Mouse (Mus musculus) bone marrow, adult 2 months (tissue): ENCODE results near the gene Sap30bp. TPM values are rescaled to one million over a fixed set of nuclear protein-coding genes. Genes with fewer than 3 reads are reported as not detected.

Experiments
- H3K27ac ChIP-seq: fragments of 200-500 bp; 2 replicates; pipeline ENCODE4 v1.5.1; 2012; ENCODE audit warnings: low read depth, mild to moderate bottlenecking, control low read depth, inconsistent platforms, low read length; ENCODE audit not compliant: control insufficient read depth, poor library complexity, insufficient read depth
- H3K4me1 ChIP-seq: fragments of 200-500 bp; 2 replicates; pipeline ENCODE4 v1.6.1; 2011; ENCODE audit warnings: low read length; ENCODE audit not compliant: control insufficient read depth, insufficient read depth
- H3K4me3 ChIP-seq: fragments of 200-500 bp; replicated peaks from 2 replicates; pipeline ENCODE3; 2011; ENCODE audit warnings: mild to moderate bottlenecking, low read depth, low read length, control low read depth; ENCODE audit not compliant: control insufficient read depth
- CTCF ChIP-seq: fragments of 200-500 bp; IDR thresholded peaks from 2 replicates; pipeline ENCODE4 v1.5.1; 2011; ENCODE audit warnings: low read length, control low read depth; ENCODE audit not compliant: control insufficient read depth, insufficient read depth
- POLR2A ChIP-seq: fragments of 200-500 bp; IDR thresholded peaks from 2 replicates; pipeline ENCODE4 v1.6.1; 2011; ENCODE audit warnings: low read depth, mild to moderate bottlenecking, control low read depth, low read length, borderline replicate concordance; ENCODE audit not compliant: control insufficient read depth
- WGBS: fragments of 180-500 bp; shearing (Covaris S2); methylation state at CpG from one replicate; pipeline ENCODE4 v1.1.7; 2018; 5-methylcytosine and 5-hydroxymethylcytosine counted together
- polyA plus RNA-seq: library from polyadenylated mRNA; stranded (reverse); fragments of >200 nt; gene quantifications from 2 replicates; pipeline ENCODE4 v1.2.4, GENCODE M21; 2011; ENCODE audit warnings: low replicate concordance; ENCODE audit not compliant: missing spikeins, insufficient read depth, insufficient read length

Gene Sap30bp
- polyA plus RNA-seq, 1 experiment, result 21.7 TPM

DNA sequence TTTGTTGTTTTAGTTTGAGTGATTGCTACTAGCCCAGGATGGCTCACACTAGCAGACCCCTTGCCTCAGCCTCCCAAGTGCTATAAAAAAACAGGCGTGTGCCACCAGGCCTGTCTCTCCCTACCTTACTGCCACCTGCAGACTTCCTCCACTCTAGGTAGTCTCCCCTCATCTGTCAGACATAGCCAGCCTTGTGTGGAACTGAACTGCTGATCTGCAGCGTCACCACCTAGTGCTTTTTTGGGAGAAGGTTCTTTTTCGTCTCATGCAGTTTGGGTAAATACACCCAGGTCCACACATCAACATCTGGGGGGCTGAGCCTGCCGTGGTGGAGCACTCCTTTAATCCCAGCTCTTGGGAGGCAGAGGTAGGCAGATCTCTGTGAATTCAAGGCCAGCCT is 64.0 kb downstream of the Sap30bp start:
- TF ChIP-seq POLR2A (no peak), CTCF (no peak)
- no peak overlapping the region for H3K27ac ChIP-seq
- H3K4me1 ChIP-seq, result no peaks in the 10 kb centered on the region
- no peak overlapping the region for H3K4me3 ChIP-seq
- whole genome bisulfite sequencing, result 73% methylated on average over 4 of the region's 4 CpGs

DNA sequence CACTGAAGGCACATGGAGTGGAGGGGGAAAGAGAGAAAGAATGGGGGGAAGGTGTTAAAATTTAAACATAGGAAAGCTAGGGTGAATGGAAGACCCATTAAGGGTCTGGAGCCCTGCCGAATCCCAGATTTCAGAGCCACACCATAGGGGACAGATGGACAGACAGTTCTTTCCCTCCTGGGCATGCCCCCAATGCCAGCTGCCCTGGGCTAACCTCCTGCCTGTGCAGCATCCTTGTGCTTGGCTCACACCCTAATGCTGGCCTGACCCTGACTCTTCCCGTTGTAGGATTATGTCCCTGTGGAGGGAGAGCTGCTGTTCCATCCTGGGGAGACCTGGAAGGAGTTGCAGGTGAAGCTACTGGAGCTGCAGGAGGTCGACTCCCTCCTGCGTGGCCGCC is 64.6 kb downstream of the Sap30bp start:
- WGBS, result 84% methylated on average over 5 of the region's 5 CpGs
- no peak for TF ChIP-seq CTCF
- no peak for TF ChIP-seq POLR2A
- Histone ChIP-seq H3K27ac (no peak overlapping the region), H3K4me1 (no peaks in the 10 kb centered on the region), H3K4me3 (no peak overlapping the region)

DNA sequence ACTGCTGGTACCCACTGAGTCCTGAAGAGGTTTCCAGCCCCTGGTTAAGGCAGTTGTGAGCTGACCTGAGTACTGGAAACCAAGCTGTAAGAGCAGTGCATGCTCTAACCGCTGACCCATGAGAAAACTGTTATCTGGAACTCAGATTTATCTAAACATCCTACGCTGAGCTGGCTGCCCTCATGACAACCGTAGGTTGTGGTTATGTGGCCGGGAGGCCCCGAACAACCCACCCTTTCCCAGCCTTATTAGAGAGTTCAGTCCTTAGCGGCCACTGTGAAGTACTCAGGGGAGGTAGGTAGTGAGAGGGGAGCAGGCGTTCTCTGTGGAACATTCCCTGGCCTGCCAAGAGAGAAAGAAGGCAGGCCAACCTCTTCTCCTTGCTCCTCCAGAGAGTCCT is 65.9 kb downstream of the Sap30bp start:
- WGBS, result 29% methylated on average over 7 of the region's 7 CpGs
- Histone ChIP-seq H3K27ac (no peak overlapping the region), H3K4me1 (no peaks in the 10 kb centered on the region), H3K4me3 (no peak overlapping the region)
- TF ChIP-seq POLR2A (no peak), CTCF (no peak)

DNA sequence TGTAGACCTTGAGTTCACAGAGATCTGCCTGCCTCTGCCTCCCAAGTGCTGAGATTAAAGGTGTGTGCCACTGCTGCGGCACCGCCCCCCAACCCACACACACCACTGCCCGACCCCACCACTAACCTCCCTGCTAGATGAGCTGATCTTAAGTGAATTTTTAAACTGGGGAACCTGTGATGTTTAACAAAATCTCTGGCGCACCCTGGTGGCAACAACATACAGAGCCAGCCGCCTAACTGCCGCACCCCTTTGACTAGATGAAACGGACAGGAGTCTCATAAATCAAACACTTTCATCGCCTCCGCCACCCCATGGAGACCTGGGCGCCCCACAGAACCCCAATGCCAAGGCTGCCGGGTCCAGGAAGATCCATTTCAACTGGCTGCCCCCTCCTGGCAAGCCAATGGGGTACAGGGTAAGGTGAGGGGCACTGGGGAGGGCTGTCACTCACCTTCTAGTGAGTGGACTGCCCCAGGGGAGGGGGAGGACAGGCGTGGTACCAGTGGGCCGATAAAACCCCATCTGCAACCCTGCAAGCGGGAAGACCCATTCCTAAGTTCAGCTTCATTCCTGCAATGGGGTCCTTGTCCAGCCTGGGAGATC is 66.6 kb downstream of the Sap30bp start:
- Histone ChIP-seq H3K4me1 (no peaks in the 10 kb centered on the region), H3K4me3 (no peak overlapping the region), H3K27ac (no peak overlapping the region)
- TF ChIP-seq POLR2A (no peak), CTCF (peak; percentile 60)
- WGBS, result 7% methylated on average over 14 of the region's 14 CpGs

DNA sequence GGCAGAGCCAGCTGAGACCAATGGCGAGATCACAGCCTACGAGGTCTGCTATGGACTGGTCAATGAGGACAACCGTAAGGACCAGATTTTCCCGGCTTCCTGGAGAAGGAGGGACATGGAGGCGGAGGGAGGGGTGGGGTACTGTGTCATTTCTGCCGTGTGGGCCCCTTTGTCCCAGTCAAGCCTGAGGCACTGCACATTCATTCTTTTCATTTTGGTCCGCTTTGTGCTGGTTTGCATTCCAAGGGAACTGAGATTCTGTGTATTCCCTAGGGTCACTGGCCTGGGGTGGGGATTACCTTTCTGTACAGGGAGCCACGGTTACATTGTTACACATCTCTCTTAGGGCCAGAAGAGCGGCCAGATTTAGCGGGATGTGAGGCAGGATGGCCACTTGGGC is 67.5 kb downstream of the Sap30bp start:
- no peak for TF ChIP-seq POLR2A
- no peak for TF ChIP-seq CTCF
- H3K27ac ChIP-seq, result no peak overlapping the region
- 74% methylated on average over 10 of the region's 10 CpGs for WGBS

DNA sequence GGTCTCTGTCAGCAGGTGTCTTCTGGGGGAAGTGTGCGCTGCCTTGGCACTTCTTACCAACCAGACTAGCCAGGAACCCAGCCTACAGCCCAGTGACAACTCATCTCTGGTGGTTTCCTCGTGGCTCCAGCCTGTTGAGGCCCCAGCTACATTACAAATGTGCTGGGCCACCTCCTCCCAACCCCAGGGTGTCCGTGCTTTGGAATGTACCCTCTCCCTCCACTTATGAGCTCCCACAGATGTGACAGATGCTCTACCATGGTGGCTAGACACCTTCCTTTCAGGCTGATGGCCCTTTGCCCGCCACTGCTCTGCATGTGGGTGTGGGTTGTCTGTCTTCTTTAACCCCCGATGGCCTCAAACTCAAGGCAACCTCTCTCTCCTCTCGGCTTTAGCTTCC is 68.6 kb downstream of the Sap30bp start:
- Histone ChIP-seq H3K27ac (no peak overlapping the region), H3K4me1 (peaks cover 2% of the 10 kb centered on the region), H3K4me3 (no peak overlapping the region)
- 55% methylated on average over 6 of the region's 6 CpGs for WGBS
- TF ChIP-seq POLR2A (no peak), CTCF (no peak)

More for the DNA sequence above, 67.5 kb downstream of the Sap30bp start:
- H3K4me1 ChIP-seq, result peaks cover 2% of the 10 kb centered on the region
- no peak overlapping the region for H3K4me3 ChIP-seq

DNA sequence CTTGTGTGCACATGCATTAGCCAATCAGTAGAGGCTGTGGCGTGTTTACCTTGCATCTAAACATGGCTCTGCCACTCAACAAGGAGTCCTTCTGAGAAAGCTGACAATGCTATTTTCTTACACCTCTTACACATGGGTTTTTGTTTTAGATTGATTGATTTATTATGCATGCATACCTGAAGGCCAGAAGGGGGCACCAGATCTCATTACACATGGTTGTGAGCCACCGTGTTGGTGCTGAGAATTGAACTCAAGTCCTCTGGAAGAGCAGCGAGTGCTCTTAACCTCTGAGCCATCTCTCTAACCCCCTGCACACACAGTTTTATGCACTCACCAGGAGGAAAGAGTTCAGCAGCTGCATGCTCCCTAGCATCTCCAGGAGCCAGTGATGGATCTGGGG is 69.8 kb downstream of the Sap30bp start:
- H3K27ac ChIP-seq, result no peak overlapping the region
- TF ChIP-seq CTCF, result no peak
- no peak for TF ChIP-seq POLR2A
- peaks cover 2% of the 10 kb centered on the region for H3K4me1 ChIP-seq
- 85% methylated on average over 3 of the region's 3 CpGs for WGBS
- no peak overlapping the region for H3K4me3 ChIP-seq

DNA sequence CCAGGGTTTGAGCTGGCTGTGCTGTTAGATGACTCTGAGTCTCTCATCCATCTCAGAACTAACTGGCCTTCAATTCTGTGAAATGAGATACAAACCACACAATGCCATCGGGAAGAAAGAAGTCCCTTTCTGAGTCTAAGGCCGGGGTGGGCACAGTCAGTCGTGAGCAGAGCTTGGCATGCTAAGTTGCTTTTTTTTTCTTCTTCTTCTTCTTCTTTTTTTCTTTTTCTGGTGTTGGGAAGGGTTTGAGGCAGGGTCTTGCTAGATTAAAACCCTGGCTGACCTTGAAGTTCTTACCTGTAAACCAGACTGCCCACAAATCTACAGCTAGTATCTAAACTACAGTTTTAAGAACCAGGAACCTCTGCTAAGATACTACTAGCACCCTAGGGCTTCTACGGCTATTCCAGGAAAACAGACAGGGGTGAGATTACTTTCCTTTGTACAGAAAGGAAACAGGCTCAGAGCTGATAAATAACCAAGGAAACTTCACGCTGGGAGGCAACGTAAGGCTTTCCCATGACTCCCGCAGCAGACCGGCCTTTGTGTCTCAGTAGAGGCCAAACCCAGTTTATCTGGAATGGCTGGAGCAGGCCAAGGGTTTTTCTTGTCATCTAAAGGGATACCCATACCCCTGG is 71.2 kb downstream of the Sap30bp start:
- 8% methylated on average over 8 of the region's 8 CpGs for WGBS
- Histone ChIP-seq H3K4me1 (peaks cover 2% of the 10 kb centered on the region), H3K4me3 (peak overlapping the region; percentile 47), H3K27ac (peak overlapping the region; percentile 2; the same call in 1 of the 2 replicates)
- TF ChIP-seq CTCF (no peak), POLR2A (no peak)
